Mouse (Mus musculus) brown adipose tissue, adult 24 weeks (tissue): ENCODE measurements around the gene Zfp335. TPM values are rescaled to one million over a fixed set of nuclear protein-coding genes. Genes with fewer than 3 reads are reported as not detected.
"Not testable (repeated sequence)": the region's sequence is repeated elsewhere in the genome, so short reads cannot be mapped to it uniquely, and the experiment has no call there.

Source experiments
- H3K27ac ChIP-seq: fragments of 200-500 bp; replicated peaks from 2 replicates; pipeline ENCODE4 v1.5.1; 2012; ENCODE audit warnings: low read depth, mild to moderate bottlenecking, low read length
- H3K4me1 ChIP-seq: fragments of 200-500 bp; 2 replicates; pipeline ENCODE4 v1.6.1; 2012; ENCODE audit warnings: low read length, mixed read lengths; ENCODE audit not compliant: control insufficient read depth, insufficient read depth, insufficient read length
- H3K4me3 ChIP-seq: fragments of 200-500 bp; 2 replicates; pipeline ENCODE4 v1.5.1; 2012; ENCODE audit warnings: low read depth, mild to moderate bottlenecking, low read length, moderate library complexity; ENCODE audit not compliant: insufficient read depth
- polyA plus RNA-seq: library from polyadenylated mRNA; stranded (reverse); fragments of >200 nt; gene quantifications from 2 replicates; pipeline ENCODE4 v1.2.4, GENCODE M21; 2012; ENCODE audit not compliant: missing spikeins, insufficient read depth, insufficient read length

The Zfp335 gene
- polyA plus RNA-seq, 1 experiment: 6.2 TPM

GRCm38 (mm10) chr2:164857101-164857821, 54.3 kb downstream of the Zfp335 start, which contains the start of gene Pltp:
TSS of gene Pltp (minus strand) at chr2:164857711.
- peak within 1 kb of the TSS; percentile 70 for H3K27ac ChIP-seq
- peak within 1 kb of the TSS; percentile 62 for H3K4me3 ChIP-seq
- peaks cover 19% of the 10 kb centered on the region for H3K4me1 ChIP-seq

- H3K27ac ChIP-seq: peak overlapping the region; percentile 70
- H3K4me3 ChIP-seq: peak overlapping the region; percentile 62
- peaks cover 14% of the 10 kb centered on the region for H3K4me1 ChIP-seq
Observed at GRCm38 (mm10) chr2:164856309-164857100, 55.1 kb downstream of the Zfp335 start.

GRCm38 (mm10) chr2:164855572-164855971, 56.0 kb downstream of the Zfp335 start:
- H3K27ac ChIP-seq, H3K4me3 ChIP-seq, H3K4me1 ChIP-seq: not testable (repeated sequence)

- no peaks in the 10 kb centered on the region for H3K4me1 ChIP-seq
- no peak overlapping the region for H3K27ac ChIP-seq
- no peak overlapping the region for H3K4me3 ChIP-seq
Observed at GRCm38 (mm10) chr2:164850061-164850460, 61.5 kb downstream of the Zfp335 start.

GRCm38 (mm10) chr2:164845782-164846181, 65.8 kb downstream of the Zfp335 start:
- Histone ChIP-seq H3K27ac (no peak overlapping the region), H3K4me3 (no peak overlapping the region), H3K4me1 (no peaks in the 10 kb centered on the region)

Other genes starting within 250 kb of the Zfp335 start
- not detected in 2 replicates for gene Wfdc11, start 237.7 kb downstream of the Zfp335 start, polyA plus RNA-seq
- gene Wfdc13, start 226.7 kb downstream of the Zfp335 start, polyA plus RNA-seq: not detected in 2 replicates
- gene Spint4, start 213.3 kb downstream of the Zfp335 start, polyA plus RNA-seq: not detected in 2 replicates
- not detected in 2 replicates for gene Spint5, start 196.5 kb downstream of the Zfp335 start, polyA plus RNA-seq
- gene Wfdc3, start 165.8 kb downstream of the Zfp335 start, polyA plus RNA-seq: not detected in 2 replicates
- 12.7 and 16.6 TPM in 2 replicates for gene Dnttip1, start 165.8 kb downstream of the Zfp335 start, polyA plus RNA-seq
- 1.4 and 3.8 TPM in 2 replicates for gene Ube2c, start 141.9 kb downstream of the Zfp335 start, polyA plus RNA-seq
- 204 and 410 TPM in 2 replicates for gene Tnnc2, start 131.8 kb downstream of the Zfp335 start, polyA plus RNA-seq
- gene Snx21, start 125.9 kb downstream of the Zfp335 start, polyA plus RNA-seq: 28.2 and 36.8 TPM in 2 replicates
- 15.5 and 16.3 TPM in 2 replicates for gene Acot8, start 106.9 kb downstream of the Zfp335 start, polyA plus RNA-seq
- gene Zswim3, start 106.7 kb downstream of the Zfp335 start, polyA plus RNA-seq: 1.5 and 3.6 TPM in 2 replicates
- 4.1 and 5.3 TPM in 2 replicates for gene Zswim1, start 89.1 kb downstream of the Zfp335 start, polyA plus RNA-seq
- gene Spata25, start 83.2 kb downstream of the Zfp335 start, polyA plus RNA-seq: not detected in 2 replicates
- 44.9 and 55.0 TPM in 2 replicates for gene Ctsa, start 78.9 kb downstream of the Zfp335 start, polyA plus RNA-seq
- 1.1 and 4.1 TPM in 2 replicates for gene Neurl2, start 78.3 kb downstream of the Zfp335 start, polyA plus RNA-seq
- gene Pltp, start 54.0 kb downstream of the Zfp335 start, polyA plus RNA-seq: 59.0 and 82.5 TPM in 2 replicates
- gene Pcif1, start 32.5 kb downstream of the Zfp335 start, polyA plus RNA-seq: 21.6 and 25.6 TPM in 2 replicates
- gene Mmp9, start 29.0 kb upstream of the Zfp335 start, polyA plus RNA-seq: 5.8 and 6.9 TPM in 2 replicates
- 1.2 and 1.3 TPM in 2 replicates for gene Slc12a5, start 49.0 kb upstream of the Zfp335 start, polyA plus RNA-seq
- gene Ncoa5, start 123.1 kb upstream of the Zfp335 start, polyA plus RNA-seq: 7.5 TPM in 2 replicates
- gene Cd40, start 143.9 kb upstream of the Zfp335 start, polyA plus RNA-seq: 1.2 and 2.2 TPM in 2 replicates
- not detected in 2 replicates for gene 1700025C18Rik, start 179.0 kb upstream of the Zfp335 start, polyA plus RNA-seq